Mouse (Mus musculus) induced T-regulatory cell, adult 2 months (primary cell): ENCODE data around the gene Olfr969.
"Not testable (repeated sequence)": the region's sequence is repeated elsewhere in the genome, so short reads cannot be mapped to it uniquely, and the experiment has no call there.

ENCODE experiments used
- DNase-seq: peaks from one replicate; pipeline ENCODE4 v3.0.0-alpha.2; 2012; ENCODE audit warnings: low read depth

Gene Olfr969

DNA sequence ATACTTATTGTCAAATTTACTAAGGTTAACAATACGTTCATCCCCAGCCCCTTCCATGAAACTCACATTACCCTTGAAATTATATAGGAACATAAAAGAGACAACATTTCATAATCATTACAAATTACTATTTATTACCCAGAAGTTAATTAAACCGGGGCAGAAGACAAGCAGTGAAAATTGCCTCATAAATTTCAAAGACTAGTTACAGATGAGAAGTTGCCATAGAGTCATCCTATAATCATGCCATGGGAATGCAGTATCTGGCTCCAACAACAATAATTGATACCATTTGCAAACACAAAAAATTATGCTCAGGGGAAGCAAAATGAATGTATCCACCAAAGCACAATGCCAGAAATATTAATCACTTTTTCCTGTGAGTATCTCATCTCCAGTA lies at the start of gene Olfr969:
Gene Olfr969, plus strand, starts transcription at position 388 of the 400 bp plus-strand sequence.
- no peak for DNase-seq

GRCm38 (mm10) chr9:39745949-39746348 lies 44.8 kb upstream of the Olfr969 start, which contains the start of gene Olfr967:
Gene Olfr967, plus strand, starts transcription at chr9:39746249.
- no peak for DNase-seq

DNA sequence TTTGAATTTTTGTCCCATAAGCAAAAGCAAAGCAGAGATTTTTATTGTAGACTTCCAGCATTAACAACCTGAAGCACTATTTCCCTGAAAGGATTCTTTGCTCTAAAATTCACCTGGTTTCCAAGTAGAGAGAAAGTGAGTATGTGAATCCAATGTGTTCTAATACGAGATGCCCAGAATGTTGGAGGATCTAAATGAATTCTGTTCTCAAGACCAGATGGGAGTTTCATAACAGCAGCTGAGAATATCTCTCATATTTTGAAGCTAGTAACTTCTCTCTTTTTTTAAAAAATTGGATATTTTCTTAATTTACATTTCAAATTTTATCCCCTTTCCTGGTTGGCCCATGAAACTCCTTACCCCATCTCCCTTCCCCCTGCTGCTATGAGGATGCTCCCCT lies 44.3 kb upstream of the Olfr969 start:
- DNase-seq, result no peak

- no peak for DNase-seq
Observed at GRCm38 (mm10) chr9:39783153-39783552, 7.6 kb upstream of the Olfr969 start, which contains the start of gene Olfr968. Gene Olfr968, minus strand, starts transcription at chr9:39783253.

DNA sequence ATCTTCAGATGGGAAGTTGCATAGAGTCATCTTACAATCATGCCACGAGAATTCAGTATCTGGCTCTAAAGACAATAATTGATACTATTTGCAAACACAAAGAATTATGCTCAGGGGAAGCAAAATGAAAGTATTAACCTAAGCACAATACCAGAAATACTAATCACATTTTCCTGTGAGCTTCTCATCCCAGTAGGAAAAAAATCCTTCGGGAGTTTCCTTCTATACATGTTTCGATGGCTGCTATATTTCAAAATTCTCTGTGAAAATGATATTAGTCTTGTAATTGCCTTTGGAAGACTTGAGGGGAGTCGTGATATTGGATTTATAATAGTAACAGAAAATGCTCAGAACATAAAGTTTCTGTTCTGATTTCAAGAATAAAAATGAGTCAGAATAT lies 17.8 kb downstream of the Olfr969 start, which contains the start of gene Olfr970:
Gene Olfr970, plus strand, starts transcription at position 301 of the 400 bp plus-strand sequence.
- DNase-seq, result no peak

- DNase-seq, result not testable (repeated sequence)
Observed at GRCm38 (mm10) chr9:39836576-39836975, 45.8 kb downstream of the Olfr969 start, which contains the start of gene Olfr971. Gene Olfr971, plus strand, starts transcription at chr9:39836876.
